Mouse (Mus musculus) layer of hippocampus, postnatal 25 days (tissue): Measurements from ENCODE around the gene Slc23a3. TPM values are rescaled to one million over a fixed set of nuclear protein-coding genes. Genes with fewer than 3 reads are reported as not detected.

Experiments used
- DNase-seq, 2 experiments: peaks; one replicate each; pipeline ENCODE4 v3.0.0; 2022; ENCODE audit warnings: mixed read lengths in 2 of 2, low spot score in 1 of 2; ENCODE audit errors: extremely low spot score in 1 of 2
- total RNA-seq, 2 experiments: library from RNA; stranded (reverse); gene quantifications; 2 replicates each; pipeline ENCODE4 v1.2.3; 2021

Gene Slc23a3
- total RNA-seq, result under 1 TPM; 0.30 to 0.35 TPM

DNA sequence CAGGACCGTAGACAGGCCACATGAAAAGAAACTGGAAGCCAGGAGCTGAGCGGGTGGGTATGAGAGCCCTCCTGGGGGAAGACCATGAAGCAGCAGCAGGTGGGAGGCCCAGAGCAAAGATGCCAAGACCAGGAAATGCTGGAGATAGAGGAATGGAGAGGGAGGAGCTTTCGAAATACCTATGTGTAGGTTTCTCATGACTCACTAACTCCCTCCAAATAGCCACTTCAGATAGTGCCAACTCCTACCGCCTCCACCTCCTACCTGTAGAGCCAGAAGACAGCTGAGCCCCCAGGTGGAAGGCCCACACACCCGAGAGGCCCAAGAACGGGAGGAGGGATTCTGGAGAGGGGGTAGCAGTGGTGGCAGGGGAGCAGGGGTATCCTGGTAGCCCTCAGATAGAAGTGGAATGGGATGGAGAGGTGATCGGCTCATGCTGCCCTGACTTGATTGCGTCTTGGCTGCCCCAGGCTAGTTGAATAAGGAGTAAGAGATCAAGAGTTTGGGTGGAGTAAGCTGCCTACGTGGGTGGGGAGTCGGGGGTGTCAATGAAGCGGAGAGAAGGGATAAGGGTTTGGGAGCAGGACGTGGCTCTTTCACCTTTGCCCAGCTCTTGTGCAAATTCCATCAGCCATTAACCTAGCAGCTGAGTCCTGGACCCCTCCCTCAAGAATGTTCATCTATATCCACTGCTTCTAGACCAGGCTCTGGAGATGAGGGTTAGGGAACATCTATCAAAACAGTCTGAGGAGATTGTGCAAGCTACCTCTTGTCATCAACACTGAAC, at the start of gene Slc23a3:
Slc23a3 (minus strand) TSS at position 470 of the 787 bp plus-strand sequence.
- DNase-seq, result no peak

DNA sequence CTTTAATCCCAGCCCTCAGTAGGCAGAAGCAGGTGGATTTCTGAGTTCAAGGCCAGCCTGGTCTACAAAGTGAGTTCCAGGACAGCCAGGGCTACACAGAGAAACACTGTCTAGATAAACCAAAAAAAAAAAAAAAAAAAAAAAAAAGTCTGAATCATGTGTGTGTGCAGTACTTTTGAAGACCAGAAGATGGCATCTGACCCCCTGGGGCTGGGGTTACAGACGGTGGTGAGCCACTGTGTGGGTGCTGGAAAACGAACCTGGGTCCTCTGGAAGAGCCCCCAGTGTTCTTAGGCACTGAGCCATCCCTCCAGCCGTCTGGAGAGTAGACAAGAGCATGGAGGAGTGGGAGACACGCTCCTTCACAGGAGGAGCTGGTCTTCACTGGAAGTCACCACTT, 48.5 kb upstream of the Slc23a3 start:
- no peak for DNase-seq

DNA sequence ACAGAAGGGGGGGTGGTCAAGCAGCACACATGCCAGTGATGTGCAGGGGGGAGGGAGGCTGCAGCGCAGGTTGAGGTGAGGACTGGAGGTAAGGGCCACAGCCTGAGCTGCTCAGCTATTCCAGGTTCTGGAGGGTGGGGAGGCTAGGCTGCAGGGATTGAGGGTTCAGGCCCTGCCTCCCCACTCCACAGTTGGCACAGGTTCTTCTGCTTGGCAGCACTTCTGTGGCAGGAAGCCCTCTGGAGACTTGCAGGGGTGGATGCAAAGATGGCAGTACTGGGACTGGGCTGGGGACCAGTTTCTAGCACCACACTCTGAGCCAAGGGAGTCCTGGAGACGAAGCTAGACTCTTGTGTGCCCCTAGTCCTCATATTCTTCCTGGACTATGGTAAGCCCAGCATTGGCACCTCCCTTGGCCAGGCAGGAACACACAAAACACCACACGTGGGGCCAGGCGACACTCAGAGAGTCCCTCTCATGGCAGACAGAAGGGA, 47.7 kb upstream of the Slc23a3 start:
- no peak for DNase-seq

DNA sequence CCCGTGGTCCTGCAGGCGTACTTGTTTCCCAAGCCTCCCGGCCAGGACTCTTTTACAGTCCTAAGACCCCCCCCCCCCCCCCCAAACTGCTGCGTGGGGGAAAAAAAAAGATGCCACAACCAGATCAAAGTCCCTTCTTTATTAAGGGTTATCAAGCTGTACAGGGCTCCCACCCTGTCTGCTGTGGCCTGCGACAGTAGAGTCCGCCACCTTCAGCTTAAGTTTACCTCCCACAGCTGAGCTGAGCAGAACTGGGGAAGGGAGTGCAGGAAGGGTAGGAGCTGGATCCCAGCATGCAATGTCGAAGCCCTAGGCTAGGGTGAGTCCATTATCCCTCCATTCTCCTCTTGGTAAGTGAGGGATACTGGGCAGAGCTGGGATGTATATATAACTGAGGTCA, 47.1 kb upstream of the Slc23a3 start:
- DNase-seq, result no peak

GRCm38 (mm10) chr1:75180105-75180590, 46.5 kb upstream of the Slc23a3 start, which contains the start of gene Abcb6:
Gene Abcb6 (minus strand): TSS chr1:75180392.
- DNase-seq, result peak; percentile 71 to 76

DNA sequence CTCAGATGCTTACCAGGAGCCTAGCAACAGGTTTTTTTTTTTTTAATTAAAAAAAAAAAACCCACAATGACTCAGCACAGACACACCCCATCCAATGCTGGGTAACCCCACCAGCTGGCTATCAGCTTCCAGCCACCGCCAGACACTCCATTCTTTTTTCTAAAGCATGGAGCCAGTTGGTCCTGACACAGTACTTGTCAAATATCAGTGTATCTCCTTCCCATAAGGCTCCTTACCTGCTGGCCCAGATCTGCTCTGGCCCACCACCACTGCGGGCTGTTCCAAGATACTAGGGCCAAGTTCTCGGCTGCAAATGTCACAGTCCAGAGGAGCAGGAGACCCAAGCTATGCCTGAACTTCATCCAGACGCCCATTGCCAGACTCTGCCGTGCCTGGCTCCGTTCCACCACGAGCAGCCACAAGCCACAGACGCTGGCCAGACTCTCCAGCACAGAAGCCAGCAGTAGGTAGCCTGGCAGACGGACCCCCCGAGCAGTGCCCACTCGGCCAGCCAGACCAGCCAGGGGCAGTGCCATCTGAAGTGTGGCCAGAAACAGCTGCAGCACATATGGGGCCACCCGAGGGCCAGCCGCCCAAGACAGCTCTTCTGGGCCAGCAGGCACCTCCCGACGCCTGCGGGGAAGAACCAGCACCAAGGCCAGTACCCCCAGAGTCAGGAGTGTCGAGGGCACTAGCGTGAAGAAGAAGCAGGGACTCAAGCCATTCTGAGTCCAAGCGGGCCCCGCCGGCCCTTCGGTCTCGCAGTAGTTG, 45.8 kb upstream of the Slc23a3 start:
- peak; percentile 36 to 41 for DNase-seq

DNA sequence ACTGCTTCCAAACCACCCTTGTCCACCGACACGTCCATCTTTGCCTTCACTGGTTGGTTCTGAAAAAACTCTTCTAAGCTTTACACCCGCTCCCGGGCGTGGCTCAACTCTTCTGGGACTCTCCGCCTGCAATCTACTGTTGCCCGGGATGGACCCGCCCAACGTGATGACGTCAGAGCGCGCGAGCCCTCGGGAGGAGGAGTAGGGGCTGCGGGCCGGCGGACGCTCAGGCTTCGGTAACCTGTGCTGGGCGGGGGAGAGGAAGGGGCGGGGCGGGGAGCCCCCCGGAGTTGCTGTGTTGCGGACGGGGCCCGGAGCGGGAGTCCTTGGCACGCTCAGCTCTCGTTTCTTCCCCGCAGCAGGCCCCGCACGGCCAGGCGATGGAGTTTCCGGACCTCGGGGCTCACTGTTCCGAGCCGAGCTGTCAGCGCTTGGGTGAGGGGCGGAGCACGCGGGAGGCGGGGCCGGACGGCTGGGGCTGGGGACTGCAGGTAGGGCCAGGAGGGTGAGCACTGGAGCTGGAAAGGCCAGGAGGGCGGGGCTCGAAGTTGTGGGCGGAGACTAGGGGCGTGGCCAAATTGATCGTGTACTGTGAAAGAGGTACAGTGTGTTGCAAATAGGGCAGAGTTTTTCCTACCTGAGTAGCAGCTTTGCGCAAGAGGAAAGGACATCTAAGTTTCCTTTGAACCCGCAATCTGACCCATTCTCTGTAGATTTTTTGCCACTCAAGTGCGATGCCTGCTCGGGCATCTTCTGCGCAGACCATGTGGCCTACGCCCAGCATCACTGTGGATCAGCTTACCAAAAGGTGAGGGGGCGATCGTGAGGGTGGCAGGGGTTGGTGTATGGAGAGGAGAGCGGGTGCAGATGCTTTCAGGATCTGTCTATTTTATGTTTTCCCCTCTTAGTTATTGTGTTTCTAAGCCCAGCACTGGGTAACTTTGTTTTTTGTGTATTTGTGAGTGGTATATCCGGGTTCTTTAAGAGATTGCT, 35.1 kb upstream of the Slc23a3 start, which contains the start of gene Zfand2b:
Zfand2b (plus strand) TSS at position 175 of the 993 bp plus-strand sequence.
- DNase-seq, result peak; percentile 90 to 95

DNA sequence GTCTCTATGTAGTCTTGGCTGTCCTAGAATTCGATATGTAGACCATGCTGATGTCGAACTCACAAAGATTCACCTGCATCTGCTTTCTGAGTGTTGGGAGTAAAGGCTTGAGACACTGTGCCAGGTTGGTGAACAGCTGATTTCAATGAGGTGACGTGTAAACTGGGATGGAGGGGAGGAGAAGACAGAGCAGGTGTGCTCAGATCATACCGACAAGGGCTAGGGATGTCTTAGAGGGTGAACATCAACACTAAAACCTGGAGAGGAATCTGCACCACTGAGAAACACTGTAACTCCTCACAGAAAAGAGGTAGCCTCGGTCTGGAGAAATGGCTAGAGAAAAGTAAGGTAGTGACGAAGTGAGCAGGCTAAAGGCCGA, 34.4 kb upstream of the Slc23a3 start:
- no peak for DNase-seq

GRCm38 (mm10) chr1:75160256-75160617, 26.5 kb upstream of the Slc23a3 start:
- no peak for DNase-seq

- no peak for DNase-seq
Measured at GRCm38 (mm10) chr1:75159540-75160255, 26.0 kb upstream of the Slc23a3 start.

DNA sequence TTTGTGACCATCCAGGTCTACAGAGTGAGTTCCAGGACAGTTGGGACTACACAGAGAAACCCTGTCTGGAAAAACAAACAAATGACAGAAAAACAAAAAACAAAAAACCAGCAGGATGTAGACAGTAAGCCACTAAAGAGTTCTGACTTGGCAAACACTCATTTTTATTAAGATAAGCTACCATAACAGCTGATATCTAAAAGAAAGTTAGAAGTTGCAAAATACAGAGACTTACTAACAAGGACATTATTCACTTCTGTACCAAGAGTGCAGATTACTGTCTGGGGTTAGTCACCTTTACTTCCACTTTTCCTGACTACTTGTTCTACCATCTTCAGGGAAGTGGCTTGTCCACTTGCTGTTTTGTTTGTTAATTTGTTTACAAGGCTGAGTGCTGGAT, 25.3 kb upstream of the Slc23a3 start:
- no peak for DNase-seq

DNA sequence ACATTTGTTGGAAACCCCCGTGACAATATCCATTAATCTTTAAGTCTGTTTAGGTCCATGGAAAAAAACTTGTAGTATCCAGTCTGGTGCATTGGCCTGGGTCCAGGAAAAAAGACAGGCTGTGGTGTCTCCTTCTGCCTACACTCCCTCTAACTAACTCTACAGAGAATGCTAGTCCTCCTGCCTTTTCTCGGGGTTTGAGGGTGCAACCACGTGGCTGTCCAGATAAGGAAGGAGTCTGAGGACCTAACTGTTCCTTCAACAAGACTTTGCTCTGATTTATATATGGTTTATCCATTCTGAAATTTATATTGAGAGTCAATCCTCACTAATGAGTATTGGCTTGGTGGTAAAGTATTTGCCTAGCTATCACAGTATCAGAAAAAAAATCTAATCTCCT, 22.1 kb upstream of the Slc23a3 start:
- DNase-seq, result no peak

GRCm38 (mm10) chr1:75148727-75149126, 15.0 kb upstream of the Slc23a3 start:
- DNase-seq, result no peak

GRCm38 (mm10) chr1:75147411-75148135, 13.9 kb upstream of the Slc23a3 start:
- DNase-seq, result no peak

GRCm38 (mm10) chr1:75145589-75145988, 11.9 kb upstream of the Slc23a3 start:
- no peak for DNase-seq

DNA sequence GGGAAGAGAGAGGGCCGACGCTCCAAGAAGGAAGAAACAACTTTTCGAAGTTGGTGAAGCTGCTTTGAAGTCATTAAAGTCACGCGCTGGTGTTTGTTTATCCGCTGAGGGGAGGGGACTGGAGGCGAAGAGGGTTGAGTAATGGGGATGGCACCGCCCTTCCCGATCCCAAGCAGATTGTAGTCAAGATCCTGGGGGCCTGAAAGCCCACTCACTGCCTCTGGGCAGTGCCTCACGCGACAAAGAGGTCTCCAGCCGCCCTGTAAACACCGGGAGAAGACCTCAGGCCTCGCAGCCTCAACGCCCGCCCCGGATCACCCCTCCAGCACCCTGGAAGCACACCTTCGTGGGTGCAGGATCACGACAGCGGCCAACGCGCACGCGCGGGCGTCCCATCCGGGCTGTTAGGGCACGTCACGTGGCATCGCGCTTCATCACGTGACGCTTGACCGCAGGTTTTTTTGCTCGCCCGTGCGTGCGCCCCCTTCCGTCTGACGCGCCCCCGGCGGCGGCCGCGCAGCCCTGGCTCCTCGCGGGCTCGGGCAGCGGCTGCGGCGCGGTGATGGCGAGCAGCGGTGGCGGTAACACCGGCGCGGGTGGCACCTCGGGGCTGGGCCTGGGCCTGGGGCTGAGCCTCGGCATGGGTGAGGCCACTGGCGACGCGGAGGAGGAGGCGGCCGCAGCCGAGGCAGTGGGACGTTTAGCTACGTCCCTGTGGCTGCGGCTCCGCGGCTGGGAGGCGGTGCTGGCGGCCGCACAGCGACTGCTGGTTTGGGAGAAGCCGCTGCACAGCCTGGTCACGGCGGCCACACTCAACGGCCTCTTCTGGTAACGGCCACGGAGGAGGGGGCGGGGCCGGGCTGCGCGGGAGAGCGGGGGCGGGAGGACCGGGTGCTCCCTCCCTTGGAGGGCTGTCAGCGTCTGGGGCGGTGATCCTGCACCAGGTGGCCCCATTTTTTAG, 8.9 kb upstream of the Slc23a3 start, which contains the start of the genes Cnppd1 and Retreg2:
Cnppd1 (minus strand) TSS at position 411 of the 961 bp plus-strand sequence.
Retreg2 (plus strand) TSS at position 478 of the 961 bp plus-strand sequence.
- DNase-seq, result peak; percentile 96

GRCm38 (mm10) chr1:75141486-75142190, 7.9 kb upstream of the Slc23a3 start:
- peak; percentile 41 to 53 for DNase-seq
